Mouse (Mus musculus): ENCODE data around the gene Relch. TPM values are rescaled to one million over a fixed set of nuclear protein-coding genes. Genes with fewer than 3 reads are reported as not detected.
A peak's percentile ranks its signal among the peaks of the same experiment; 100 is the strongest.
"Not testable (repeated sequence)": the region's sequence is repeated elsewhere in the genome, so short reads cannot be mapped to it uniquely, and the experiment has no call there.

Gene Relch
- total and polyA plus RNA-seq, 2 experiments from 2014 or later, result 41.1 to 85.8 TPM

DNA sequence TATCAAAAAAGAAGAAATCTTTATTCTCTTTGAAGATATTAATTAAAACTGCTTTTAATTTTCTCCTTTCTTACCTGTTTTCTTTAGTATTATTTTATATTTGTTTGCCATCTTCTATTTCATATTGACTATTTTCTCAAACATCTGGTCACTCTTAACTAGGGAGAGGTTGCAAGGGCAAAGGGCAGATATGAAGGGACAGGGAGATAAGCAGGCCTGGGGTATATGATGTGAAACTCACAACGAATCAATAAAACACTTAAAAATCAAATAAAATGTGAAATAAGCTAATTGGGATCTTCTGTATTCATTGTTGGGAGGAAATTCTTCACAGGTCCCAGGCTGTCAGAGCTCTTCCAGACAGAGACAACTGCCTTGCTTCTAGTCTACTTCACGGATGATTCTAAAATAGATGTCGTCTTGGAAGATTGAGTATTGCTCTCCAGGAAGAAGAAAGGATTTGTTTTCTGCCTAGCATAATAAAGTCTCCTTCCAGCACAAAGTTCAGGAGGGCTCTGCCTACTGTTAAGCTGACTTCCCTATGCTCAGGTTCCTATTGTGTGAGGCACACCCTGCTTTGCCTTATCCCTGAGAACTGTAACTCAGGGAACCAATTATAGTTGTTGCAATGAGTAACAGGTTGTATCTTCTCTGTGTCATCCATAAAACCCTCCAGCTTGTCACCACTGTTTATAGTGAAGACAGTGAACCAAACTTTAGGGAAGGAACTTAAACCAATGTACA, 95.9 kb downstream of the Relch start:
- no peak for DNase-seq
- no peaks in the 10 kb centered on the region for H3K36me3 ChIP-seq (ENCODE audit: insufficient read depth)
- ATAC-seq, result no peak
- H3K9ac ChIP-seq, result no peak overlapping the region
- no peaks in the 10 kb centered on the region for H3K27me3 ChIP-seq (ENCODE audit: insufficient read depth, low read length)
- no peaks in the 10 kb centered on the region for H3K4me1 ChIP-seq (ENCODE audit: insufficient read depth)
- no peak overlapping the region for H3K4me3 ChIP-seq (ENCODE audit: low read depth, low read length)
- no peak overlapping the region for H3K4me2 ChIP-seq (ENCODE audit: low read depth)
- H3K9me3 ChIP-seq (ENCODE audit: low read length), result no peaks in the 10 kb centered on the region
- 91% methylated on average over 3 of the region's 3 CpGs for WGBS
- TF ChIP-seq CTCF (IDR thresholded peaks at IDR 0.05; ENCODE audit: low read depth), result no peak
- H3K27ac ChIP-seq (ENCODE audit: low read depth, low read length), result no peak overlapping the region

DNA sequence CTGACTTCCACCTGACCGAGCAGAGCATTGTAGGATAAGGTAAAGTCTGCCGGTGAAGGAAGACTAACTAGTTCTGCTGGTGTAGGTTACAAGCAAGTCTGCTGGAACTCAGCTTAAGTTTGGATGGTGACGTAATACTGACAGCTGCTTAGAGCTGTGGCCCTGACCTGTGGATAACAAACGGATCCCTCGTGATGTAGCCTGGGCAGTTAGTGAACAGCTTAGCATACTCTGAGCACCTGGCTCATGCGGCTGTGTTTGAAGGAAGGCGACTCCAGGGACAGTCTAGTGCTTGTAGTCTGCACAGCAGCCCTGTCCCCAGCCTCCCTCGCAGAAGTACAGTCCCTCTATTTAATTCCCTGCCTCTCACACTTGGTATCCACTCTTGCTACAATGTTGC, 101.9 kb downstream of the Relch start:
- no peak for TF ChIP-seq CTCF (IDR thresholded peaks at IDR 0.05; ENCODE audit: low read depth)
- 78% methylated on average over 8 of the region's 8 CpGs for WGBS
- H3K4me1 ChIP-seq (ENCODE audit: insufficient read depth), result no peaks in the 10 kb centered on the region
- H3K4me3 ChIP-seq (ENCODE audit: low read depth, low read length), result no peak overlapping the region
- H3K4me2 ChIP-seq (ENCODE audit: low read depth), result no peak overlapping the region
- no peaks in the 10 kb centered on the region for H3K27me3 ChIP-seq (ENCODE audit: insufficient read depth, low read length)
- no peak overlapping the region for H3K27ac ChIP-seq (ENCODE audit: low read depth, low read length)
- no peak overlapping the region for H3K9ac ChIP-seq
- no peaks in the 10 kb centered on the region for H3K36me3 ChIP-seq (ENCODE audit: insufficient read depth)
- 0 out of 2 replicates have a peak, but pooled peaks have one; percentile 14 for ATAC-seq
- H3K9me3 ChIP-seq (ENCODE audit: low read length), result no peaks in the 10 kb centered on the region
- DNase-seq, result no peak

DNA sequence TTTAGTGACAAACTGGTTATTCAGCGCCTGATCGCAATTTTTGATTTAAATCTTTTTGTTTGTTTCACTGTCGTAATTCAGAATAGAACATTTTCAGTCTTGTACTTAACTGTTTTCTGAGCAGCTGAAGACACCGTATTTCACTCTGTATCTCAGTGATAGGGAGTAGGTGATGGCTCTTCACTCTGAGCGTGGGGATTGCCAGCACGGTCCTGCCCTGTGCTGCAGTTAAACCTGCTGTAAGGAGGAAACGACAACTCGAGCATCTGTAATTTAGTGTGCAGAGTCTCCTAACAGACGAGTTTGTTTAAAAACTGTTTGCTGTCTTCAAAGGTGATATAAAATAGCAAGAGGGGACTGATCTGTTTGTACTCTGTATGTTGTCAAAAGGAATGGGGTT, 102.4 kb downstream of the Relch start:
- ATAC-seq, result 0 out of 2 replicates have a peak, but pooled peaks have one; percentile 8
- WGBS, result 84% methylated on average over 9 of the region's 9 CpGs
- H3K4me1 ChIP-seq (ENCODE audit: insufficient read depth); H3K27ac ChIP-seq (ENCODE audit: low read depth, low read length); H3K4me2 ChIP-seq (ENCODE audit: low read depth); DNase-seq; H3K9ac ChIP-seq; H3K9me3 ChIP-seq (ENCODE audit: low read length); H3K27me3 ChIP-seq (ENCODE audit: insufficient read depth, low read length); H3K4me3 ChIP-seq (ENCODE audit: low read depth, low read length); H3K36me3 ChIP-seq (ENCODE audit: insufficient read depth): not testable (repeated sequence)

DNA sequence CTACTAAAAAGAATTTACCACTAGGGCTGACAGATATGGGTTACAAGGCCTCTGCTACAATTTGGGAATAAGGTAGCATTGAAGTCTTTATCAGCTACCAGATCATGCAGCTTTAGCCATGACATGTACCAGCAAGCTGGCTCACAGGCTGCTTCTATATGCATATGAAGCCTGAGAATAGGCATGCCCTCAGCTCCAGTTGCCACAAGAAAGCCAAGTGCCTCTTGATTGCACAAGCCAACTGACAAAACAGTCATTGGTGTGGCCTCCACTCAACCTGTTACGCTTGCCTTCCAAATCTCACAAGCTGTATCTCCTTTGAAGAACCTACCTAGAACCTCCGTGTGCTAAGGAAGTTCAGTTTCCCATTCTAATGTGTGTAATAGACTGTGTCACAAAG, 104.7 kb downstream of the Relch start:
- WGBS, result 81% methylated on average over 2 of the region's 2 CpGs
- Histone ChIP-seq H3K36me3 (ENCODE audit: insufficient read depth) (no peaks in the 10 kb centered on the region), H3K27ac (ENCODE audit: low read depth, low read length) (no peak overlapping the region), H3K9ac (no peak overlapping the region), H3K27me3 (ENCODE audit: insufficient read depth, low read length) (no peaks in the 10 kb centered on the region), H3K4me3 (ENCODE audit: low read depth, low read length) (no peak overlapping the region), H3K4me1 (ENCODE audit: insufficient read depth) (no peaks in the 10 kb centered on the region), H3K4me2 (ENCODE audit: low read depth) (no peak overlapping the region), H3K9me3 (ENCODE audit: low read length) (no peaks in the 10 kb centered on the region)
- TF ChIP-seq CTCF (IDR thresholded peaks at IDR 0.05; ENCODE audit: low read depth), result no peak
- ATAC-seq (no peak), DNase-seq (no peak)

DNA sequence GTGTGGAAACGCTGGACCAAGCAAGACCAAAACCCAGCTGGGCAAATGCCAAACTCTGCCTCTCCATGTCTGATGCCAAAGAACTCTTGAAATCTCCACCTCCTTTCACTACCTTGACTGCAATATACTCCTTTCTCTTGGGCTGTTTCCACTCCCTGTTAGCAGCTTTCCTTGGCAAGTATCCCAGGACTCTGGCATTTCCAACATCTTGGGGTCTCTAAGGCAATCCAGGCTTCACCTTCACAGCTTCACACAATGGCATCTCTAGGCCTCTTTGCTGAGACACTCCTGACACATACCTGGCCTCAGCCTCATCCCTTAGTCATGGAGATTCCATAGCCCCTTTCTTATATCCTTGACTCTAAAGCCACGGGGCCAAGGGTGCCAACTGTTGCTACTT, 107.0 kb downstream of the Relch start:
- no peak for ATAC-seq
- no peak overlapping the region for H3K9ac ChIP-seq
- no peak overlapping the region for H3K4me2 ChIP-seq (ENCODE audit: low read depth)
- no peaks in the 10 kb centered on the region for H3K9me3 ChIP-seq (ENCODE audit: low read length)
- H3K27me3 ChIP-seq (ENCODE audit: insufficient read depth, low read length), result no peaks in the 10 kb centered on the region
- no peaks in the 10 kb centered on the region for H3K36me3 ChIP-seq (ENCODE audit: insufficient read depth)
- WGBS, result 64% methylated on average over 2 of the region's 2 CpGs
- H3K4me1 ChIP-seq (ENCODE audit: insufficient read depth), result no peaks in the 10 kb centered on the region
- no peak overlapping the region for H3K4me3 ChIP-seq (ENCODE audit: low read depth, low read length)
- no peak for DNase-seq
- H3K27ac ChIP-seq (ENCODE audit: low read depth, low read length), result no peak overlapping the region
- TF ChIP-seq CTCF (IDR thresholded peaks at IDR 0.05; ENCODE audit: low read depth), result no peak

DNA sequence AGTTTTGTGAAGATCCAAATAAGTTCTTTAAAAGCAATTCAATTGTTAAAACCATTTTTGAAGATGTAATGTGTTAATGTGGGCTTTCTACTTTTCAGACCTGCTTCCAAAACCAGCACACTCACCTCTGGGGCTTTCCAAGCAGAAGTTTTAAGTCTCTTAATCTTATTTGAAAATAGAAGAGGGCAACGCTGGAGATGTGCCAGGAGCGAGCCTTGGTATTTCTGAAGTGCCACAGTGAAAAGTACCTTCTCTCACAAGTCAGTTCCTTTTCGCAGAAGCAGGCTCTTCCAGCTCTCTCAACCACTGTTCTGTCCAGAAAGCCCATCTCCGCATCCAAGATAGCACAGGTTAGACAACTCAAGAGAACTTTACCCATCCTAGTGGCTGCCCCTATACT, 112.8 kb downstream of the Relch start:
- ATAC-seq (no peak), DNase-seq (no peak)
- H3K36me3 ChIP-seq (ENCODE audit: insufficient read depth), result no peaks in the 10 kb centered on the region
- no peak overlapping the region for H3K27ac ChIP-seq (ENCODE audit: low read depth, low read length)
- no peak for TF ChIP-seq CTCF (IDR thresholded peaks at IDR 0.05; ENCODE audit: low read depth)
- H3K4me2 ChIP-seq (ENCODE audit: low read depth), result no peak overlapping the region
- 90% methylated on average over 4 of the region's 4 CpGs for WGBS
- no peaks in the 10 kb centered on the region for H3K9me3 ChIP-seq (ENCODE audit: low read length)
- H3K9ac ChIP-seq, result no peak overlapping the region
- no peaks in the 10 kb centered on the region for H3K4me1 ChIP-seq (ENCODE audit: insufficient read depth)
- no peak overlapping the region for H3K4me3 ChIP-seq (ENCODE audit: low read depth, low read length)
- peaks cover 6% of the 10 kb centered on the region; the same call in 1 of the 2 replicates for H3K27me3 ChIP-seq (ENCODE audit: insufficient read depth, low read length)

DNA sequence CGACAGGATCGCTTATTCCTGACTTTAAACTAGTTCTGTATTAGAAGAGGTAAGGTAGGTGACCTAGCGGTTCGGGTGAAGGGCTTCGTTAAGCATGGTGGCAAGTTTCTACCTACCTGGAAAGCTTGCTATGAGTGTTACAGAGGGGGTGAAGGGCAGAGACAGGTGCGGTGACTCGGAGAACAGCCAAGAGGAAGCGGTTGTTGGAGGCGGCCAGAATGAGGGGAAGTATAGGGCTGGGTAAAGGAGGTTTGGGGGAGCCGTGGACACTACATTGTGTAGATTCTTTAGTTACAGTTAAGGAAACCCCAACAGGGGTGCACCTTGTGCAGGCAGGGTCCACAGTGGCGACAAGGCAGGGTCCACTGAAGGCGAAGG, 116.4 kb downstream of the Relch start:
- DNase-seq (no peak), ATAC-seq (no peak)
- H3K27ac ChIP-seq (ENCODE audit: low read depth, low read length), result no peak overlapping the region
- peaks cover 6% of the 10 kb centered on the region; the same call in 1 of the 2 replicates for H3K27me3 ChIP-seq (ENCODE audit: insufficient read depth, low read length)
- TF ChIP-seq CTCF (IDR thresholded peaks at IDR 0.05; ENCODE audit: low read depth), result no peak
- WGBS, result 32% methylated on average over 12 of the region's 12 CpGs
- peak overlapping the region; percentile 68; the same call in 1 of the 2 replicates for H3K9ac ChIP-seq
- H3K4me2 ChIP-seq (ENCODE audit: low read depth), result peak overlapping the region; percentile 94
- H3K9me3 ChIP-seq (ENCODE audit: low read length), result no peaks in the 10 kb centered on the region
- H3K4me1 ChIP-seq (ENCODE audit: insufficient read depth), result no peaks in the 10 kb centered on the region
- H3K36me3 ChIP-seq (ENCODE audit: insufficient read depth), result no peaks in the 10 kb centered on the region
- H3K4me3 ChIP-seq (ENCODE audit: low read depth, low read length), result peak overlapping the region; percentile 60
